Mouse (Mus musculus): ENCODE measurements around the gene H1foo.

H1foo gene

DNA sequence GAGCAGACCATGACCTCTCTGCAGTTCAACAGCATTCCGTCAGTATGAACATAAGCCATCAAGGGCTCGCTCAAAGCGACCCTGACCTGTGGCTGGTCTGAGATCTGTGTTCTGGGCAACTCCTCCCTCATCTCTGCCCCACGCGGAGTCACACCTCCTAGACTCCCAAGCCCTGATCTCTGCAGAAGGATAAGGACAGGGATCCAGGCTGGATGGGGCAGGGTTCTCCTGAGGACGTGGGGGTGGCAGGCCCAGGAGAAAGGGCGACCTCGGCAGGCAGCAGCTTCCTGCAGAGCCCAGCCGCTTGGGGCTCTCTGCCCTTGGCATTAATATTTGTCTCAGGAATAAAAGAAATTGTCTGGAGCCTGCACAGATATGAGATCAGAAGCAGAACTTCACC is 40.9 kb downstream of the H1foo start:
- DNase-seq (ENCODE audit: low spot score in 2 of 2): no peak

- no peak for DNase-seq (ENCODE audit: low spot score in 2 of 2)
These were observed 41.8 kb downstream of the H1foo start for GRCm38 (mm10) chr6:115986472-115987095.

DNA sequence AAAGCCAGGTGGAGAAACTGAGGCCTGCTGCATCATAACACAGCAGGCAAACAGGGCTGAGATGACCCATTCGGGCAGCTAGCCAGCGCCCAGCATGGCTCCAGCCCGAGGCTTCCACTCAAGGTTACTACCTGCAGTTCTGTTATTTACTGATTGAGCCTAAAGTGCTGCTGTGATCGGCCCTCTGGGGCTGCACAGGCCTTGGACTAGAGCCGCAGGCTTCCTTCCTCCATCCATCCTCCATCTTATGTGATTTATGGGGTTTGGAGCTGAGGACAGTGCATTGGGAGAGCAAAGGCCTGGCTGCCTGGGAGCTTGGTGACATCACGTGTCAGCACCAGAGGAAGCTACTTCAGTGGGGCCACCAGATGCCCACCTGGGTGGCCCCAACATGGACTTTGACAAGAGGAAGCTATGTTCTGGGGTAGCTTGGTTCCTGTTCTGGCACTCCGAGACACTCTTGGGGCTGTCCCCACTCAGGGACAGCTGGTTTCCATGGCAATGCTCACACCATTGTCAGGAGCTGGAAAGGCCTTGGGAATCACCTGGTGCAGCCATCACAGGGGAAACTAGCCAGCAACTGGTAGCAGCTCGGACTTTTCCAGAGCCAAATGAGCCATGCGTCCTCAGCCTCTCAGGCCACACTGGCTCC is 42.5 kb downstream of the H1foo start:
- no peak for DNase-seq (ENCODE audit: low spot score in 2 of 2)

DNA sequence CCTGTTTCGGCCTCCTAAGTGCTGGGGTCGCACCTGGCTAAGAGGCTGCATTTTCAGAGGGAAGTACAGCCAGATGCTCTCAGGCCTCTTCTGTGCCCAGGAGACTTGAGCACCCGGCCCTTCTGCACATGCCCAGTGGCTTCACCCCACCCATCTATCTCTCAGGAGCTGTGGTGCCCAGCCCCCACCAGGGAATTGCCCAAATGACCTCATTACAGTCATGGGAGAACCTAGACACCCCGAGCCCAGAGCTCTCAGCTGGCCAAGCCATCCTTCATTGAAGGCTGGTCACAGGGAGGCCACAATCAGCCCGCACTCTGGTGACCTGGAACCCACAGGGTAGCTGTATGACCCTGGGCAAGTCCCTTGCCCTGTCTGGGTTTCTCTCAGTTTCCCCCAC is 44.3 kb downstream of the H1foo start:
- no peak for DNase-seq (ENCODE audit: low spot score in 2 of 2)

- DNase-seq (ENCODE audit: low spot score in 2 of 2): no peak
These were observed 44.9 kb downstream of the H1foo start for GRCm38 (mm10) chr6:115989607-115990006.

- no peak for DNase-seq (ENCODE audit: low spot score in 2 of 2)
These were observed 45.3 kb downstream of the H1foo start for GRCm38 (mm10) chr6:115990056-115990455.

DNA sequence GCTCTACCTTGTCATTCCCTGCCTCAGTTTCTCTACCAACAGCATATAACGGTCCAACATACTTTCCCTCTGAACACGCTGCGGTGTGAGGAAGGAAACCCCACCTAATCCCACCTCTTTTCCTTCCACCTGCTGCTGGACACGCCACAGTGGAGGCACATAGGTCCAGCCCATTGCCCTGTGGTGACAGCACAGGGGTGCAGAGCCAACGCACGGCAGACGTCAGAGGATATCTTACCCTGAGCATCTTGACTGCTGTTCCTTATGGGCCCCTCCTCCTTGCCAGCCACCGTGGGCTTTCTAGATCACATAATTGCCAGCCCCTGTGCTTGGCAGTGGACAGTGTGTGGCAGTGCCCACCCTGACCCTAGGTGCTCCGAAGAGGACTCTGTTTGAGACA is 45.7 kb downstream of the H1foo start:
- no peak for DNase-seq (ENCODE audit: low spot score in 2 of 2)

GRCm38 (mm10) chr6:115991108-115991880 is 46.6 kb downstream of the H1foo start:
- DNase-seq (ENCODE audit: low spot score in 2 of 2): peak in 1 of 2 experiments; percentile 64

DNA sequence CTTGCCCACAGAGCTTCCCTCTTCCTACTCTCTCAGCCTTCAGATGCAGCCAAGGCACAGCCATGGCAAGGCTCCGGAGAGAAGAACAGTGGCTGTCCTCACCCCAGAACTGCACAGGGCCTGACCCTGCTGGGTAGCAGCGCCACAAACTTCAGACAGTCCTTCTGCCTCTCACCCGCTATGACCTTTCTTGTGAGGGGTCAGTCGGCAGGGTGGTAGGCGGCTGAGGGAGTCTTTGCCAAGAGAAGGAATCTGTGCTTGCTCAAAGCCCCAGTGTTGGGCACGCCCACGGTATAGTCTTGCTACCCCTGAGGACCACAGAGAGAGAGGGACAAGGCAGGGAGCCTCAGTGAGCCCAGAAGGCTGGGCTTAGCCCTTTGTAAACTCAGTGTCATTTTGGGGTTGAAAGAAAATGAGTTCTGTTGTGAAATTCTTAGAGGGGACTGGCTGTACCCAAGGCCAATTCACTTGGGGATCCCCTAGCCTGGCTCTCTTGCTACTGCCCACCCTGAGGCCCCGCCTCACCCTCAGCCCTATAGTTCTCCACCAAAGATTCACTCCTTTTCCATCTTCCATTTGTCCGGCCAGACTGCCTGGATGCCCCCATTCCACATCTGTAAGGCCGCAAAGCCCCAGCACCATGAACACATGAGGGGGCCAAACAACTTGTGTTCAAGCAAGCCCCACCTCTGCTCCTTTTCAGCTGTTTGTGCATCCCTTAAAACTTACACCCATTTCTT is 47.3 kb downstream of the H1foo start:
- peak in 1 of 2 experiments; percentile 62 for DNase-seq (ENCODE audit: low spot score in 2 of 2)

- DNase-seq (ENCODE audit: low spot score in 2 of 2): no peak
These were observed 48.2 kb downstream of the H1foo start for GRCm38 (mm10) chr6:115992981-115993380.

DNA sequence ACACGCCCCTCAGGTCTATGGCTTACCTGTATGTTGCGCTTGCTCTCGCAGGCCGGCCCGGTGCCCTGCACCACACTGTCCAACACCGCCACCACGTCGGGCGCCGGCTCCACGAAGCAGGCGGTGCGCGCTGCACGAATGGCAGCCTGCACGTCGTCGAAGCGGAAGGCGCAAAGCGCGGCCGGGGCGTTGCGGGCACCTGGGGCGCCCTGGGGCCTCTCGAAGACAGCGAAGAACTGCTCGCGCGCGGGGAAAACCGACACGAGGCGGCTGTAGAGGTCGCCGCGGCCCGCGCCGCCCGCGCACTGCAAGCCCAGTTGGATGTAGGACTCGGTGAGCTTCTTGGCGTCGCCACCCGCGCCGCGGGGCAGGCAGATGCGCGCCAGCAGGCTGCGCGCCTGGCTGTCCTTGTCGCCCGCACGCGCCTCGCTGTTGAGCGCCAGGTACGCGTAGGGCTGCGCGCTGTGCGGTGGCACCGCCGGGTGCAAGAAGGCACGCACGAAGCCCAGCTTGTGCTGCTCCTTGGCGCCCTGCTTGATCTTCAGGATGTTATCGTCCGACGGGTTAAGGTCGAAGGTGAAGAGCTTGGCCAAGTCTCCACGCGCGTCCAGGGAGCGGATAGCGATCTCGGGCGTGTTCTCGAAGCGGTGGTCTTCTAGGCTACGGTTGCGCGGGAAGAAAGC is 48.9 kb downstream of the H1foo start:
- DNase-seq (ENCODE audit: low spot score in 2 of 2): no peak

DNA sequence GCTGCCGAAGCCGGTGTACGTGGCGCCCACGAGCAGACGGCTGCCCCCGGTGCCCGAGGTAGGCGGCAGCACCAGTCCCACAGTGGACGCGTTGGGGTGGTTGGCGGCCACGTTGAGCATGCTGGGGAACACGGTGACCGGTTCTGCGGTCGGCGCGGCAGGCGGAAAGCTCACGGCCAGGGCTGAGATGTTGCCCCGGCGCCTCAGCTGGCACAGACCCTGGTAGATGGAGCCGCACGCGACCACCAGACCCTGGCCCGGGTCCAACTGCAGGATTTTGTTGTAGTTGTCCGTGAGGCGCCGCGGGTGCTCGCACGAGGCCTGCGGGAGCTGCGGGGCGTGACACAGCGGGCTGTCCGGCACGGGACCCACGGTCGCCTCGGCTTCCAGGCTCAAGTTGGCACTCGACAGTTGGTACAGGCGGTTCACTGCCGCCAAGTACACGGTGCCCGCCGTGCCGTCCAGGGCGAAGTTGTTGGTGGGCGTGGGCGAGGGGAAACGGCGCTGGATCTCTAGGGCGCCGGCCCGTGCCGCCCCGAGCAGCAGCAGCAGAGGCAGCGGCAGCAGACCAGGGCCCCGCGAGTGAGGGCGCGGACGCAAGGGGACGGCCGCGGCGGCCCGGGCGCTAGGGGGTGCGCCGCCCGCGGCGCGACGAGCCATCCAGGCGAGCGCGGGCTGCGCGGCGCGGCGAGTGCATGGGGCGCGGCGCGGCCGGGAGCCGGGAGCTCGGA is 49.6 kb downstream of the H1foo start:
- peak in 1 of 2 experiments; percentile 76 for DNase-seq (ENCODE audit: low spot score in 2 of 2)

DNA sequence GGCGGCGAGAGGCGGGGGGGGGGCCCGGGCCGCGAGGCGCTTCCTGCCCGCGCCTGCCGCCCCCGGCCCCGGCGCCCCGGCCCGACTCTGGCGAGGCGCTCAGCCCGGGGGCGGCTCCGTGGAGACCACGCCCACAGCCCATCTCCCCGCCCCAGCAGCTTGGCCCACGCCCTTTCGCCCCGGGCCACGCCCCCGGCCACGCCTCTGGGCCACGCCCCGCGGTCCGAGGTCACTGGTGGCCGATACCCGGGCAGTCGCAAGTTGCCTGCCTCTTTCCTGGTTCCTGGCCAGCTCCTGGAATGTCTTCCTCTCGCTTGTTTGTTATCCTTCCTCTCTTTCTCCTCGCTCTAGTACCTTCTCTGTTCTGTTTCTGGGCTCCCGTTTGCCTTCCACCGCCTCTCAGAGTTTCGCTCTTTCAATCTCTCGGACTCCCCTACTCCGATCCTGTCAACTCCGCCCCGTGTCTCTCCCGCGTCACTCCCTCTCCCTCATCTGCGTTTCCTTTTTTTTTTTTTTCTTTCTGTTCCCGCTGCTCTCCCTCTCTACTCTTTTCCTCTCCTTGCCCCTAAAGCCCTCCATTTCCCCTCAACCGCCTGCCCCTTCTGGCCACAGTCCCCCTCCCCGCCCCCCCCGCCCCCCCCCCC is 50.3 kb downstream of the H1foo start, which contains the start of gene Plxnd1:
TSS of gene Plxnd1 (minus strand) at position 129 of the 644 bp plus-strand sequence.
- peak; percentile 91 to 94 for DNase-seq (ENCODE audit: low spot score in 2 of 2)

DNA sequence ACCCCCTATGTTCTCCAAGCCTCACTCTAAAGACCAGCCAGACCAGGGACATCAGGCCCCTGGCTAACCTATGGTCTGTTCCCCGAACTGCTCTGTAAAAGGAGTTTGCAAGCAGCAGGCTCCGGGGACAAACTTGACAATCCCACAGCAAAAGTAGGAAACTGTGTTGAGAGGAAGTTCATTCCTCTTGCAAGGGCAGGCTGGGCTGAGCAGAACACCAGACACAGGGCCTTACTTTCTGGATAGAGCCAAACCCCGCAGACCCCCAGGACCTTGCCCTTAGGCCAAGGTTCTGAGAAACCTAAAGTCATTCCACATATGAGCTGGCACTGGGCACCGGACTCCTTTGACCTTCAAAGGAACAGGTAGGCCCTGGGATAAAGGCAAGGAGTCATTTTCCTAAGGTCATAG is 50.8 kb downstream of the H1foo start:
- DNase-seq (ENCODE audit: low spot score in 2 of 2): peak in 1 of 2 experiments; percentile 66

DNA sequence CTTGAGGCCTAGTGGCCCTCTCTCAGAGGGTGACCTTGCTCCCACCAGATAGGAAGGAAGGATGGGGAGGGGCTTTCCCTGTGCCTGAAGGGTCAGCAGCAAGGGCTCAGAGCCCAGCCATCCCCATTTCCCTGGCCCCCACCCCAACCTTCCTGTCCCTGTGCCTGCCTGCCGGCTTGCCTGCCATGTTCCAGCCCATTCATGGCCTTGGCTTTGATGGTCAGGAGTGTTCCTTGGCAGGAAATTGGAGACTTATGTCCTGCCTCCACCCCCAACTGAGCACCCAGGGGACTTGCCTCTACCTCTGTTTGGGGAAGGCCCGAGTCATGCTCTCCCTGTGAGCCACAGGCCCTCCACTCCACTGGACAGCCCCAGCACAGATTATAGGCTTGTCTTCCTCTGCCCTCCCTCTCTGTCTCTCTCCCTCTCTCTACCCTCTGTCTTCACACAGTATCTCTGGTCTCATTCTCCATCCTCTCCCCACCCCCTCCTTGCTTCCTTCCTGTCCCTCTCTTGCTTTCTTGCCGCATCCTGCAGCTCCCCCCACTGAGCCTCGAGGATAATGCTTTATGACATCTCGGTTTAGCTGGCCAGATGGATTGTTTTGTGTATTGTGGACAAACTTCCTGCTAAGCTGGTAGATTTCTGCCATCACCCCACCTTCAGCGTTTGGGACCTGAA is 51.6 kb downstream of the H1foo start:
- DNase-seq (ENCODE audit: low spot score in 2 of 2): peak in 1 of 2 experiments; percentile 65

GRCm38 (mm10) chr6:115997726-115998311 is 53.1 kb downstream of the H1foo start:
- DNase-seq (ENCODE audit: low spot score in 2 of 2): no peak

GRCm38 (mm10) chr6:115998758-115999157 is 54.0 kb downstream of the H1foo start:
- DNase-seq (ENCODE audit: low spot score in 2 of 2): no peak

- DNase-seq (ENCODE audit: low spot score in 2 of 2): no peak
These were observed 54.5 kb downstream of the H1foo start for GRCm38 (mm10) chr6:115999227-115999626.
